Mouse (Mus musculus) olfactory bulb, adult 2 months (tissue): ENCODE results near the gene Dppa2.

Experiments
- CTCF ChIP-seq: fragments of 200-500 bp; IDR thresholded peaks from 2 replicates; pipeline ENCODE4 v1.5.1; 2012; ENCODE audit warnings: low read depth, mild to moderate bottlenecking, low read length, moderate library complexity; ENCODE audit not compliant: insufficient read depth
- POLR2A ChIP-seq: fragments of 200-500 bp; IDR thresholded peaks from 2 replicates; pipeline ENCODE4 v1.6.1; 2012; ENCODE audit warnings: mild to moderate bottlenecking, low read depth, low read length, moderate library complexity; ENCODE audit not compliant: insufficient read depth

- TF ChIP-seq POLR2A: no peak
- TF ChIP-seq CTCF: no peak
These were observed 20.9 kb upstream of the Dppa2 start for GRCm38 (mm10) chr16:48282801-48283200.
